Mouse (Mus musculus) cerebellum, adult 2 months (tissue): Measurements from ENCODE around the gene Ddx39.

Experiments
- CTCF ChIP-seq: fragments of 200-500 bp; IDR thresholded peaks from 2 replicates; pipeline ENCODE4 v1.5.1; 2011; ENCODE audit warnings: low read depth, mild to moderate bottlenecking, control low read depth, low read length, moderate library complexity, borderline replicate concordance; ENCODE audit not compliant: insufficient read depth
- POLR2A ChIP-seq: fragments of 200-500 bp; IDR thresholded peaks from 2 replicates; pipeline ENCODE4 v1.6.1; 2011; ENCODE audit warnings: low read length, control low read depth, borderline replicate concordance; ENCODE audit not compliant: insufficient read depth

DNA sequence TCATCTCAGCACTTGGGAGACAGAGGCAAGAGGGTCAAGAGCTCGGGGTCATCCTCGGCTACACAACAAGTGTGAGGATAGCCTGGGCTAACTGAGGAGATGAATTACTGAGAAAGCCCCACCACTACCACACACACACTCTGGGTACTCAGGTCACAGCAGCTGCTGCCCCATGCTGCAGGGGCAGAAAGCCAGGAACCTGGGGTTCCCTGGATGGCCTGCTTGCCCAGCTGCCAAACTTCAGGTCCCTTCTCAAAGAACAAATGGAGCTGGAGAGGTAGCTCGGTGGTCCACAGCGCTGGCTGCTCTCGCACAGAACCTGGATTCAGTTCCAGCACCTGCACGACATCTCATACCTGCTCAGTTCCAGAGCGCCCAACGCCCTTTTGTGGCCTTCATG is 49.1 kb downstream of the Ddx39 start:
- TF ChIP-seq POLR2A (no peak), CTCF (no peak)
